24 mouse cellular contexts compared by ENCODE assay signal in the genomic region with DNA sequence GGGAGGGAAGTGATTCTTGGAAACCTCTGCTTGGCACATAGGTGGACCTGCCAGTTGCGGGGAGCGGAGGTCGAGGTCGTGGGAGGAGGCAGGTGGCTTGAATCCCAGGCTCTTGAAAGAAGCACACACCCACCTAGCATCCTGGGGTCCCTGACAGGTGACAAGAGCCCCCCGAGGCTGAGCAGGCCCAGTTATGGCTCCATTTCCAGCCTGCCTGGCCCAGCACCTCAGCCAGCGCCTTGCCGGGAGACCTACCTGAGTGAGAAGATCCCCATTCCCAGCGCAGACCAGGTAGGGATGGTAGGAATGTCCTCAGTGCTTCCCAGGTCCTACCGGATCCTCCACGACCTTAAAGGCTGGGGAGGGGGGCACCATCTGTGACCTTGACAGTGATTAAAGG. TPM values are rescaled to one million over a fixed set of nuclear protein-coding genes. Genes with fewer than 3 reads are reported as not detected.
A peak's percentile ranks its signal among the peaks of the same experiment; 100 is the strongest.
DNase-seq lines count a peak whose midpoint lies in the region; ATAC-seq and TF ChIP-seq lines count a peak whose summit lies in the region.
"Had no signal": no experiment of that assay in that cellular context is flagged by ENCODE, and none has a peak within 500 bp of the region (broad histone marks: within the 10 kb centered on the region; RNA-seq: fewer than 3 reads in every experiment).

No protein-coding gene starts in this region.

- intact Hi-C loops in gastrocnemius, adult 2 months (cut with DNase I) = no loop called here
- intact Hi-C loops in gastrocnemius, postnatal 14 days (cut with DNase I; ENCODE audit: low total_unique reads) = no loop called here

- TF ChIP-seq POLR2A in liver, adult 2 months (IDR thresholded peaks at IDR 0.05; ENCODE audit: extremely low read depth, insufficient read depth, low read length) = no peak
- no peak for TF ChIP-seq POLR2A in bone marrow macrophage, adult 2 months (IDR thresholded peaks at IDR 0.05; ENCODE audit: borderline replicate concordance, low read depth, low read length)

- H3K27ac ChIP-seq in gastrocnemius, adult 2 months = peak overlapping the region; percentile 70
- H3K27ac ChIP-seq in liver, adult 2 months (replicated peaks; ENCODE audit: insufficient read depth, low read depth, low read length) = peak overlapping the region; percentile 39; the same call in 1 of the 2 replicates
- no peak overlapping the region for H3K27ac ChIP-seq in liver, embryonic 12.5 days
- H3K27ac ChIP-seq in bone marrow macrophage, adult 2 months (ENCODE audit: insufficient read depth, low read depth, low read length) = peak overlapping the region; percentile 92
- H3K27ac ChIP-seq: forebrain, embryonic 12.5 days; heart, embryonic 10.5 days; hindbrain, embryonic 14.5 days; intestine, embryonic 15.5 days; limb, embryonic 15.5 days; midbrain, embryonic 15.5 days; neural tube, embryonic 15.5 days had no signal

- no peaks in the 10 kb centered on the region for H3K79me2 ChIP-seq in liver, adult 2 months (ENCODE audit: control insufficient read depth, insufficient read depth, low read length)

- DNase-seq in gastrocnemius, adult 2 months = no peak
- no peak for DNase-seq in gastrocnemius, postnatal 14 days
- no peak for DNase-seq in liver, adult 2 months (ENCODE audit: extremely low read depth, low read depth, low spot score)
- no peak for DNase-seq in adrenal gland, postnatal 36 days
- DNase-seq: adrenal gland, postnatal 10 days; cerebellum, adult 2 months; cerebellum, postnatal 36 days; gastrocnemius, postnatal 10 days; heart, postnatal 14 days; kidney, postnatal 4 days; lung, embryonic 14.5 days; right cerebral cortex, postnatal 14 days had no signal

- peak overlapping the region; percentile 45 for H3K4me3 ChIP-seq in gastrocnemius, adult 2 months
- H3K4me3 ChIP-seq in liver, adult 2 months (ENCODE audit: insufficient read depth, low read depth, low read length) = peak overlapping the region; percentile 51
- no peak overlapping the region for H3K4me3 ChIP-seq in liver, embryonic 12.5 days
- H3K4me3 ChIP-seq in bone marrow macrophage, adult 2 months (ENCODE audit: insufficient read depth, low read length) = peak overlapping the region; percentile 77
- H3K4me3 ChIP-seq in megakaryocyte, embryonic 14.5 days (replicated peaks) = peak overlapping the region; percentile 69
- H3K4me3 ChIP-seq: forebrain, embryonic 12.5 days; heart, embryonic 10.5 days; intestine, embryonic 15.5 days; limb, embryonic 15.5 days; midbrain, embryonic 15.5 days; neural tube, embryonic 15.5 days had no signal

- ATAC-seq in liver, embryonic 12.5 days = no peak
- ATAC-seq: CD4-positive, CD25-positive, alpha-beta regulatory T cell, adult 4 months; intestine, embryonic 15.5 days; midbrain, embryonic 15.5 days; Patski had no signal

- 84% methylated on average over 10 of the region's 10 CpGs for WGBS in liver, adult 2 months
- 66% methylated on average over 10 of the region's 10 CpGs for WGBS in liver, embryonic 12.5 days (ENCODE audit: insufficient replicate concordance)

- no peaks in the 10 kb centered on the region for H3K9me3 ChIP-seq in liver, embryonic 12.5 days (replicated peaks)
- no peaks in the 10 kb centered on the region for H3K9me3 ChIP-seq in megakaryocyte, embryonic 14.5 days
- H3K9me3 ChIP-seq: forebrain, embryonic 12.5 days; heart, embryonic 10.5 days; intestine, embryonic 15.5 days; limb, embryonic 15.5 days; midbrain, embryonic 15.5 days; neural tube, embryonic 15.5 days had no signal

- H3K27me3 ChIP-seq in liver, adult 2 months (ENCODE audit: control insufficient read depth, insufficient read depth, low read length) = no peaks in the 10 kb centered on the region
- peaks cover 6% of the 10 kb centered on the region; the same call in 1 of the 2 replicates for H3K27me3 ChIP-seq in liver, embryonic 12.5 days (replicated peaks)
- H3K27me3 ChIP-seq in megakaryocyte, embryonic 14.5 days (replicated peaks) = peaks cover 35% of the 10 kb centered on the region
- H3K27me3 ChIP-seq: forebrain, embryonic 12.5 days; intestine, embryonic 15.5 days; limb, embryonic 15.5 days; midbrain, embryonic 15.5 days; neural tube, embryonic 15.5 days; Patski had no signal

- TF ChIP-seq CTCF in gastrocnemius, adult 2 months (IDR thresholded peaks at IDR 0.05) = no peak
- no peak for TF ChIP-seq CTCF in liver, adult 2 months (IDR thresholded peaks at IDR 0.05; ENCODE audit: low read depth, low read length)
- TF ChIP-seq CTCF in bone marrow macrophage, adult 2 months (IDR thresholded peaks at IDR 0.05; ENCODE audit: low read depth, low read length) = no peak

- peak overlapping the region; percentile 1; the same call in 1 of the 2 replicates for H3K9ac ChIP-seq in liver, adult 2 months (ENCODE audit: low read depth, low read length)
- no peak overlapping the region for H3K9ac ChIP-seq in liver, embryonic 12.5 days
- H3K9ac ChIP-seq: forebrain, embryonic 12.5 days; hindbrain, embryonic 14.5 days; intestine, embryonic 15.5 days; limb, embryonic 15.5 days; lung, embryonic 14.5 days; midbrain, embryonic 15.5 days; neural tube, embryonic 15.5 days had no signal

- H3K4me2 ChIP-seq in liver, embryonic 12.5 days = no peak overlapping the region
- H3K4me2 ChIP-seq: forebrain, embryonic 12.5 days; hindbrain, embryonic 14.5 days; intestine, embryonic 15.5 days; limb, embryonic 15.5 days; lung, embryonic 14.5 days; midbrain, embryonic 15.5 days; neural tube, embryonic 15.5 days had no signal

- H3K36me3 ChIP-seq in liver, adult 2 months (ENCODE audit: control insufficient read depth, insufficient read depth, low read length) = no peaks in the 10 kb centered on the region
- no peaks in the 10 kb centered on the region for H3K36me3 ChIP-seq in liver, embryonic 12.5 days
- no peaks in the 10 kb centered on the region for H3K36me3 ChIP-seq in megakaryocyte, embryonic 14.5 days (replicated peaks; ENCODE audit: low read length)
- H3K36me3 ChIP-seq: forebrain, embryonic 12.5 days; heart, embryonic 10.5 days; intestine, embryonic 15.5 days; limb, embryonic 15.5 days; midbrain, embryonic 15.5 days; neural tube, embryonic 15.5 days had no signal

- H3K4me1 ChIP-seq in liver, adult 2 months (ENCODE audit: control insufficient read depth, insufficient read depth, low read length) = peaks cover 11% of the 10 kb centered on the region
- peaks cover 31% of the 10 kb centered on the region for H3K4me1 ChIP-seq in liver, embryonic 12.5 days
- H3K4me1 ChIP-seq in bone marrow macrophage, adult 2 months (ENCODE audit: control insufficient read depth, insufficient read depth, low read length) = peaks cover 51% of the 10 kb centered on the region
- peaks cover 71% of the 10 kb centered on the region for H3K4me1 ChIP-seq in megakaryocyte, embryonic 14.5 days
- H3K4me1 ChIP-seq: forebrain, embryonic 12.5 days; intestine, embryonic 15.5 days; midbrain, embryonic 15.5 days; neural tube, embryonic 15.5 days had no signal

RNA-seq across cellular contexts. Expression of gene Slc11a1, which starts 0.6 kb away (rescaled TPM):
- 1 to 10 TPM; 3.8 to 5.6 TPM for total RNA-seq in gastrocnemius, adult 2 months (2021)
- 1 to 10 TPM; 2.5 to 4.5 TPM for total RNA-seq in gastrocnemius, postnatal 14 days (2021)
- total RNA-seq in liver, adult 2 months (2014; rRNA removed) = 17.5 and 23.4 TPM in 2 replicates
- 10.8 and 21.4 TPM in 2 replicates for polyA plus RNA-seq in liver, adult 2 months (2012; rRNA removed)
- 8.6 and 9.0 TPM in 2 replicates for polyA plus RNA-seq in liver, embryonic 12.5 days (2016; fragmentation: Nextera tagmentation; extraction: Ambion mirVana)
- 539 and 588 TPM in 2 replicates for polyA plus RNA-seq in bone marrow macrophage, adult 2 months (2012; ENCODE audit: insufficient read depth, insufficient read length, missing spikeins)
- polyA plus RNA-seq in megakaryocyte, embryonic 14.5 days (2012; ENCODE audit: insufficient read depth, low replicate concordance) = 6.3 and 57.9 TPM in 2 replicates
- 10 to 100 TPM in 1 of 2 experiments, 1 to 10 TPM in 1; 7.9 to 13.1 TPM for total RNA-seq in adrenal gland, postnatal 36 days (2021)

RNA-seq across cellular contexts. Expression of gene Catip, which starts 13.7 kb away (rescaled TPM):
- total RNA-seq in gastrocnemius, adult 2 months (2021) = under 1 TPM in 1 of 2 experiments, not detected in 1; 0.13 TPM
- under 1 TPM; 0.10 to 0.20 TPM for total RNA-seq in gastrocnemius, postnatal 14 days (2021)
- 0.09 TPM in 1 of 2 replicates, not detected in the other for total RNA-seq in liver, adult 2 months (2014; rRNA removed)
- polyA plus RNA-seq in liver, adult 2 months (2012; rRNA removed) = 0.09 TPM in 1 of 2 replicates, not detected in the other
- 0.11 and 0.14 TPM in 2 replicates for polyA plus RNA-seq in liver, embryonic 12.5 days (2016; fragmentation: Nextera tagmentation; extraction: Ambion mirVana)
- polyA plus RNA-seq in bone marrow macrophage, adult 2 months (2012; ENCODE audit: insufficient read depth, insufficient read length, missing spikeins) = 0.60 and 0.76 TPM in 2 replicates
- polyA plus RNA-seq in megakaryocyte, embryonic 14.5 days (2012; ENCODE audit: insufficient read depth, low replicate concordance) = 0.59 TPM in 1 of 2 replicates, not detected in the other
- under 1 TPM; 0.23 to 0.26 TPM for total RNA-seq in adrenal gland, postnatal 36 days (2021)

RNA-seq across cellular contexts. Expression of gene Ctdsp1, which starts 15.7 kb away (rescaled TPM):
- total RNA-seq in gastrocnemius, adult 2 months (2021) = 100 to 1,000 TPM in 1 of 2 experiments, 10 to 100 TPM in 1; 92.2 to 111 TPM
- 10 to 100 TPM; 88.2 to 88.5 TPM for total RNA-seq in gastrocnemius, postnatal 14 days (2021)
- 27.1 and 41.9 TPM in 2 replicates for total RNA-seq in liver, adult 2 months (2014; rRNA removed)
- 167 and 185 TPM in 2 replicates for polyA plus RNA-seq in liver, adult 2 months (2012; rRNA removed)
- 42.0 and 42.4 TPM in 2 replicates for polyA plus RNA-seq in liver, embryonic 12.5 days (2016; fragmentation: Nextera tagmentation; extraction: Ambion mirVana)
- polyA plus RNA-seq in bone marrow macrophage, adult 2 months (2012; ENCODE audit: insufficient read depth, insufficient read length, missing spikeins) = 119 and 123 TPM in 2 replicates
- 33.8 and 117 TPM in 2 replicates for polyA plus RNA-seq in megakaryocyte, embryonic 14.5 days (2012; ENCODE audit: insufficient read depth, low replicate concordance)
- 100 to 1,000 TPM; 128 to 176 TPM for total RNA-seq in adrenal gland, postnatal 36 days (2021)

RNA-seq across cellular contexts. Expression of gene Vil1, which starts 33.6 kb away (rescaled TPM):
- not detected for total RNA-seq in gastrocnemius, adult 2 months (2021)
- total RNA-seq in gastrocnemius, postnatal 14 days (2021) = under 1 TPM; 0.27 TPM
- total RNA-seq in liver, adult 2 months (2014; rRNA removed) = 0.13 and 0.18 TPM in 2 replicates
- polyA plus RNA-seq in liver, adult 2 months (2012; rRNA removed) = 0.22 and 0.26 TPM in 2 replicates
- polyA plus RNA-seq in liver, embryonic 12.5 days (2016; fragmentation: Nextera tagmentation; extraction: Ambion mirVana) = 0.81 and 0.93 TPM in 2 replicates
- polyA plus RNA-seq in bone marrow macrophage, adult 2 months (2012; ENCODE audit: insufficient read depth, insufficient read length, missing spikeins) = not detected in 2 replicates
- polyA plus RNA-seq in megakaryocyte, embryonic 14.5 days (2012; ENCODE audit: insufficient read depth, low replicate concordance) = not detected in 2 replicates
- total RNA-seq in adrenal gland, postnatal 36 days (2021) = 1 to 10 TPM; 1.3 to 1.5 TPM
